Mouse (Mus musculus) liver, postnatal 0 days (tissue): Measurements from ENCODE around the gene Zswim7.

Experiments
- CTCF ChIP-seq: sonication (generic); IDR thresholded peaks from 2 replicates; pipeline ENCODE4 v1.5.1; 2016; ENCODE audit warnings: antibody characterized with exemption, low read depth
- EP300 ChIP-seq: IDR thresholded peaks from 2 replicates; pipeline ENCODE4 v1.6.1; 2016; ENCODE audit warnings: antibody characterized with exemption, low read depth, mild to moderate bottlenecking

DNA sequence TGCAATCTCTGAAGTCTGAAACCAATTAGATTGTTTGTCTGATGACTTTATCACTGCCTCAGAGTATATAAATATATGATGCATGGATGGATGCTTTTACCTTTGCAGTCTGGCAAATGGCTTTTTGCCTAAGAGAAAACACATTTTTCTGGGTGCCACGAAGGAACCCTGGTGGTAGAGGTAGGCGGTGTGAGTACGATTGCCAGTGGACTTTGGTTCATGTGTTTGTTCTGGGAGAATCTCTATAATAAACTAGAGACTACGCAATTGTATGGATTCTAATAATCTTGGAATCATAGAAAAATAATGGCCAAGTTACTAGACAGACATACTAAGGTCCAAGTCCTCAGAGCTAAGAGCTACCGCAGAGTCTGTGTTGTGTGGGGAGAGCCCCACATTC is 33.8 kb upstream of the Zswim7 start:
- no peak for TF ChIP-seq CTCF
- no peak for TF ChIP-seq EP300
